Mouse (Mus musculus) embryonic facial prominence, embryonic 14.5 days (tissue): Measurements from ENCODE around the gene Exosc3. TPM values are rescaled to one million over a fixed set of nuclear protein-coding genes. Genes with fewer than 3 reads are reported as not detected.
"Not testable (repeated sequence)": the region's sequence is repeated elsewhere in the genome, so short reads cannot be mapped to it uniquely, and the experiment has no call there.

Source experiments
- ATAC-seq: fragments of 200-750 bp; cut with Nextera tagmentation; 2 replicates; pipeline ENCODE4 v1.8.0; 2017; ENCODE audit warnings: low read depth, moderate number of reproducible peaks, moderate TSS enrichment
- DNase-seq: peaks from one replicate; pipeline ENCODE4 v3.0.0-alpha.2; 2015; ENCODE audit warnings: low spot score
- H3K27ac ChIP-seq: fragments of 300-500 bp; sonication (generic); replicated peaks from 2 replicates; pipeline ENCODE4 v1.5.1; 2014; ENCODE audit warnings: low read depth, mild to moderate bottlenecking, low read length, moderate library complexity
- H3K27me3 ChIP-seq: fragments of 300-500 bp; sonication (generic); replicated peaks from 2 replicates; pipeline ENCODE4 v1.6.1; 2014; ENCODE audit warnings: low read length; ENCODE audit not compliant: control insufficient read depth, insufficient read depth
- H3K36me3 ChIP-seq: fragments of 300-500 bp; sonication (generic); 2 replicates; pipeline ENCODE4 v1.6.1; 2014; ENCODE audit warnings: low read length, mixed read lengths; ENCODE audit not compliant: control insufficient read depth, insufficient read depth
- H3K4me1 ChIP-seq: fragments of 300-500 bp; sonication (generic); 2 replicates; pipeline ENCODE4 v1.6.1; 2014; ENCODE audit warnings: antibody characterized with exemption, low read length; ENCODE audit not compliant: control insufficient read depth, insufficient read depth
- H3K4me2 ChIP-seq: fragments of 300-500 bp; sonication (generic); 2 replicates; pipeline ENCODE4 v1.6.1; 2014; ENCODE audit warnings: low read depth, mild to moderate bottlenecking, low read length, moderate library complexity, mixed read lengths
- H3K4me3 ChIP-seq: fragments of 300-500 bp; sonication (generic); 2 replicates; pipeline ENCODE4 v1.5.1; 2014; ENCODE audit warnings: low read depth, mild to moderate bottlenecking, low read length
- H3K9ac ChIP-seq: fragments of 300-500 bp; sonication (generic); 2 replicates; pipeline ENCODE4 v1.6.1; 2014; ENCODE audit warnings: low read depth, mild to moderate bottlenecking, low read length, moderate library complexity, mixed read lengths
- H3K9me3 ChIP-seq: fragments of 300-500 bp; sonication (generic); 2 replicates; pipeline ENCODE4 v1.6.1; 2016; ENCODE audit warnings: low read length; ENCODE audit not compliant: control insufficient read depth
- WGBS: fragments of 180-500 bp; shearing (Covaris S2); extraction: QIAGEN DNeasy Blood & Tissue Kit; methylation state at CpG from one replicate; pipeline ENCODE4 v1.1.7; 2014; 5-methylcytosine and 5-hydroxymethylcytosine counted together
- polyA plus RNA-seq: library from polyadenylated mRNA; unstranded; fragments of >200 nt; fragmentation: Nextera tagmentation; extraction: Ambion mirVana; gene quantifications from 2 replicates; pipeline ENCODE4 v1.2.1, GENCODE M21; 2014

Exosc3 gene
- 60.0 and 60.1 TPM in 2 replicates for polyA plus RNA-seq

DNA sequence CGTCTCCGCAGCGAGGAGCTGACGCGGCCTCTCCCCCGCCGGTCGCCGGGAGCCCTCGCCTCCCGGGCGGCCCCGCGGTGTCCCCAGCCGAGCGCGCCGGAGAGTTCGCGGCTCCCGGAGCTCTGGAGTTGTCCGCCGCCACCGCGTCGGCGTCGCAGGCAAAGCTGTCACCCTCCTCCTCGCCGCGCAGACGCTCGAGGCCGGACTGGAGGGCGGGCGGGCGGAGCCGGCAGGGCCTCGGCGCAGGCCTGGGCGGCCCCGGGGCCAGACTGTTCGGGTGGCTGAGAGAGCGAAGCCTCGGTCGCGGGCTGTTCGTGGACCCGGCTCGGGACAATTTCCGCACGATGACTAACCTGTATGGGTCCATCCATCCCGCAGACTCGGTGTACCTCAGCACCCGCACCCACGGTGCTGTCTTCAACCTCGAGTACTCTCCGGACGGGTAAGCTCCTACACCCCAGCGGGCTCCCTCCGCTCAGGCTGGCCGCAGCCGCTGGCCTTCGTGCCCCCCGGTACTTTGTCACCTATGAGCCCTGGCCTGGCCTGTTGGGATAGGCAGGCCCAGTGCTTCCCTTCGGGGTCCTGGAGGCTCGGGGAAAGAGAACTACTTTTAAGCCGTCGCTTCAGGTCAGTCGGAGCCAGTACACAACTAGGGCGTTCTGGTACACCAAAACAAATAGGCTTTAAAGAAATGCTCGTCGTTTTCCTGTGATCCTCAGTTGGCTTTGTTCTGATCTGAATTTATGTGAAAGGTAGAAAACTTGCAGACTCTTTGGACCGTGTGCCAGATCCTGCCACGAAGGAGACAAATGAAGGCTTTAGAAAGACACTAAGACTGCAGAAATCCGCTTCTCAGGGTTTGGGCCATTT, at the start of gene Exosc3:
Exosc3 (minus strand) TSS at position 447 of the 870 bp plus-strand sequence.
- Histone ChIP-seq H3K27me3 (no peaks in the 10 kb centered on the region), H3K9me3 (no peaks in the 10 kb centered on the region), H3K4me3 (peak within 1 kb of the TSS; percentile 91), H3K4me2 (peak within 1 kb of the TSS; percentile 65), H3K36me3 (peaks cover 10% of the 10 kb centered on the region), H3K9ac (peak within 1 kb of the TSS; percentile 96), H3K4me1 (peaks cover 11% of the 10 kb centered on the region), H3K27ac (peak within 1 kb of the TSS; percentile 95)
- ATAC-seq = peak; percentile 84
- peak; percentile 16 for DNase-seq
- whole genome bisulfite sequencing = 2% methylated on average over 33 of the region's 76 CpGs

- no peak for ATAC-seq
- Histone ChIP-seq H3K4me2 (no peak overlapping the region), H3K27ac (no peak overlapping the region), H3K9ac (no peak overlapping the region), H3K4me3 (no peak overlapping the region), H3K4me1 (no peaks in the 10 kb centered on the region), H3K27me3 (no peaks in the 10 kb centered on the region), H3K36me3 (peaks cover 12% of the 10 kb centered on the region), H3K9me3 (no peaks in the 10 kb centered on the region)
- no peak for DNase-seq
- WGBS = 77% methylated on average over 4 of the region's 4 CpGs
Measured at GRCm38 (mm10) chr4:45392099-45392498, 49.6 kb upstream of the Exosc3 start.

GRCm38 (mm10) chr4:45387296-45387695, 44.8 kb upstream of the Exosc3 start:
- ATAC-seq = not testable (repeated sequence)

GRCm38 (mm10) chr4:45382133-45382532, 39.6 kb upstream of the Exosc3 start:
- not testable (repeated sequence) for H3K4me3 ChIP-seq, ATAC-seq, DNase-seq, H3K27ac ChIP-seq, H3K4me2 ChIP-seq, H3K27me3 ChIP-seq, H3K9me3 ChIP-seq, H3K9ac ChIP-seq, H3K4me1 ChIP-seq
- H3K36me3 ChIP-seq = peaks cover 10% of the 10 kb centered on the region; the same call in 1 of the 2 replicates
- 65% methylated on average over 2 of the region's 2 CpGs for WGBS

More at GRCm38 (mm10) chr4:45387296-45387695, 44.8 kb upstream of the Exosc3 start:
- 91% methylated on average over 5 of the region's 5 CpGs for WGBS
- DNase-seq, H3K9me3 ChIP-seq, H3K27ac ChIP-seq, H3K9ac ChIP-seq, H3K4me3 ChIP-seq, H3K4me2 ChIP-seq, H3K36me3 ChIP-seq, H3K4me1 ChIP-seq, H3K27me3 ChIP-seq: not testable (repeated sequence)

GRCm38 (mm10) chr4:45380903-45381580, 38.5 kb upstream of the Exosc3 start:
- not testable (repeated sequence) for DNase-seq, H3K27ac ChIP-seq
- WGBS = 84% methylated on average over 10 of the region's 10 CpGs

DNA sequence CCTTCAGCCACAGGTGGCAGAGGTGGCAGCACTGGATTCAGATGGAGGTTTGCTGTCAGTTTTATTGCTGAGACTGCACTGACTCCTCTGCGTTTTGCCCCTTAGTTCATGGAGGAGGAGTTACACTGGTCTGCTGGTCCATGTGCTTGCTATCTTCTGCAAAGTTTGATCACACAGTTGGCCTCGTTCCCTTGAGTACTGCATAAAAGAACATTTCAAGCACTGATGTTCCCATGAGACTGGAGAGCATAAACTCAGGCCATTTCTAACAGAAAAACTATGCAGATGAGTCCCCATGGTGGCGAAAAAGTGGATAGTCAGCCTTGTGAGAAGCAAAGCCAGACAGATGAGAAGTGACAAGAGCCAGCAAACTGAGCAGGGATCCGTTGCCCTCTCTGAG, 34.0 kb upstream of the Exosc3 start:
- H3K27me3 ChIP-seq = no peaks in the 10 kb centered on the region
- no peak for DNase-seq
- H3K9ac ChIP-seq = no peak overlapping the region
- H3K4me1 ChIP-seq = no peaks in the 10 kb centered on the region
- no peak overlapping the region for H3K4me3 ChIP-seq
- no peak overlapping the region for H3K27ac ChIP-seq
- H3K4me2 ChIP-seq = no peak overlapping the region
- peaks cover 65% of the 10 kb centered on the region for H3K36me3 ChIP-seq
- H3K9me3 ChIP-seq = no peaks in the 10 kb centered on the region
- 86% methylated on average over 4 of the region's 4 CpGs for WGBS
- ATAC-seq = no peak

More at GRCm38 (mm10) chr4:45380903-45381580, 38.5 kb upstream of the Exosc3 start:
- H3K4me1 ChIP-seq, H3K4me2 ChIP-seq, H3K9ac ChIP-seq, H3K4me3 ChIP-seq, H3K27me3 ChIP-seq, H3K9me3 ChIP-seq, ATAC-seq: not testable (repeated sequence)
- H3K36me3 ChIP-seq = peaks cover 20% of the 10 kb centered on the region

DNA sequence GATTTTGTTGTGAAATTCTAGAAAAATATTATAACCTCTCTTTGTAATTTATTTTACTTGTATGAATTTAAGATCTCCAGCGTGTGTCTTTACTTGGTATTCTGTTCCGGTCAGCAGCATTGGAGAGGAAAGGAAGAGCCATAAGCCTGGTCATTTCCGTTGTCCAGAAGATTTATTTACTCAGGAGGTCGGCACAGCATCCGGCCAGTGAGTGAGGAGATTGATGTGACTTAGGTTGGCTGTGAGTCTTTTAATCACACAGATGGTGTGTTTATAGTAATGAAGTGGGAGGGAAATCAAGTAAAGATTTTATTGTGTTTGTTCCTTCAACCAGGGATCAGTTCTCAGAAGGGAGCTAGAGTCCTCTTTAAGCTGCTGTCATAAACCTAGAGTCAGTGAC, 32.3 kb upstream of the Exosc3 start:
- no peak for DNase-seq
- Histone ChIP-seq H3K27me3 (no peaks in the 10 kb centered on the region), H3K36me3 (peaks cover 79% of the 10 kb centered on the region), H3K9me3 (no peaks in the 10 kb centered on the region), H3K4me1 (no peaks in the 10 kb centered on the region), H3K4me2 (no peak overlapping the region), H3K27ac (no peak overlapping the region), H3K4me3 (no peak overlapping the region), H3K9ac (no peak overlapping the region)
- WGBS = 84% methylated on average over 5 of the region's 5 CpGs
- no peak for ATAC-seq

DNA sequence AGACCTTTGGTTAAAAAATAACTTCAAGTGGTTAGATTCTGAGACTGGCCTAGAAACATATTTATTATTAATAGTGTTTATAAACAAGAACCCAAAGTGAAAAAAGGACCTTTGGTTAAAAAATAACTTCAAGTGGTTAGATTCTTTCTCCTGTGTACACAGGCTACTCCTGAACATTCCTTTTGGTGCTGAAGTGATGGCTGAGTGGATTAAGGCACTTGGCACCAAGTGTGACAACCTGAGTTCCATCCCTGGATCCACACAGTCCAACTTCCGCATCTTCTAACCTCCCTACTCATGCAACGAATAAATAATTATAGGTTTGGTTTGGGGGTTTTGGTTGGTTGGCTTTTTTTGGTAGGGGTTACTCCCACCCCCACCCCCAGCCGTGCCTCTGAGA, 28.7 kb upstream of the Exosc3 start:
- DNase-seq (no peak), ATAC-seq (no peak)
- no peaks in the 10 kb centered on the region for H3K9me3 ChIP-seq
- H3K27me3 ChIP-seq = no peaks in the 10 kb centered on the region
- H3K36me3 ChIP-seq = peaks cover 65% of the 10 kb centered on the region
- WGBS = 84% methylated on average over 3 of the region's 3 CpGs
- no peak overlapping the region for H3K4me3 ChIP-seq
- H3K4me2 ChIP-seq = no peak overlapping the region
- H3K9ac ChIP-seq = no peak overlapping the region
- H3K27ac ChIP-seq = no peak overlapping the region
- no peaks in the 10 kb centered on the region for H3K4me1 ChIP-seq
